9 mouse cellular contexts compared by ENCODE assay signal in genomic region chr7:95689161-95689833, GRCm38 (mm10).
DNase-seq lines count a peak whose midpoint lies in the region; ATAC-seq lines count a peak whose summit lies in the region.
"Had no signal": no experiment of that assay in that cellular context is flagged by ENCODE, and none has a peak within 500 bp of the region (broad histone marks: within the 10 kb centered on the region; RNA-seq: fewer than 3 reads in every experiment).

No protein-coding gene starts in this region.

- 55% methylated on average over 7 of the region's 7 CpGs for WGBS in liver, embryonic 11.5 days
- 18% methylated on average over 7 of the region's 7 CpGs for WGBS in forebrain, embryonic 10.5 days
- 50% methylated on average over 7 of the region's 7 CpGs for WGBS in limb, embryonic 11.5 days
- 30% methylated on average over 7 of the region's 7 CpGs for WGBS in stomach, embryonic 14.5 days

- ATAC-seq in liver, embryonic 11.5 days (replicated peaks; ENCODE audit: low FRiP score), result no peak
- ATAC-seq in limb, embryonic 11.5 days (ENCODE audit: insufficient number of reproducible peaks, low FRiP score, low TSS enrichment, low read depth), result no peak
- ATAC-seq in stomach, embryonic 14.5 days (ENCODE audit: insufficient number of reproducible peaks, insufficient read depth, low FRiP score, low read depth), result no peak

- H3K36me3 ChIP-seq in liver, embryonic 11.5 days (ENCODE audit: control insufficient read depth, insufficient read depth, low read length), result no peaks in the 10 kb centered on the region
- no peaks in the 10 kb centered on the region for H3K36me3 ChIP-seq in forebrain, embryonic 10.5 days (replicated peaks)
- H3K36me3 ChIP-seq in limb, embryonic 11.5 days (ENCODE audit: control insufficient read depth, insufficient read depth, low read length), result no peaks in the 10 kb centered on the region
- no peaks in the 10 kb centered on the region for H3K36me3 ChIP-seq in stomach, embryonic 14.5 days (ENCODE audit: control insufficient read depth, insufficient read depth, low read length)

- H3K4me2 ChIP-seq in liver, embryonic 11.5 days, result peak overlapping the region; percentile 39; the same call in 1 of the 2 replicates
- 0 out of 2 replicates have a peak overlapping the region, but pooled peaks have one; percentile 7 for H3K4me2 ChIP-seq in limb, embryonic 11.5 days (ENCODE audit: low read depth, severe bottlenecking)
- H3K4me2 ChIP-seq in stomach, embryonic 14.5 days (replicated peaks; ENCODE audit: low read depth, low read length), result peak overlapping the region; percentile 31

- DNase-seq in liver, embryonic 11.5 days (ENCODE audit: low spot score), result no peak
- DNase-seq in liver, result no peak
- DNase-seq in forebrain, embryonic 10.5 days (ENCODE audit: extremely low spot score, low spot score), result no peak
- no peak for DNase-seq in limb, embryonic 11.5 days (ENCODE audit: low spot score)
- DNase-seq in right cerebral cortex, postnatal 36 days (ENCODE audit: low spot score in 2 of 2), result no peak
- no peak for DNase-seq in thymus, postnatal 36 days
- no peak for DNase-seq in kidney, adult 8-10 months
- DNase-seq: cerebellum, adult 11-12 months had no signal

- no peaks in the 10 kb centered on the region for H3K9me3 ChIP-seq in liver, embryonic 11.5 days (ENCODE audit: control insufficient read depth, low read length)
- H3K9me3 ChIP-seq in forebrain, embryonic 10.5 days, result no peaks in the 10 kb centered on the region
- no peaks in the 10 kb centered on the region for H3K9me3 ChIP-seq in limb, embryonic 11.5 days (ENCODE audit: control insufficient read depth, low read length)
- H3K9me3 ChIP-seq in stomach, embryonic 14.5 days (ENCODE audit: control insufficient read depth, low read depth, low read length), result no peaks in the 10 kb centered on the region

- 0 out of 2 replicates have a peak overlapping the region, but pooled peaks have one; percentile 10 for H3K4me3 ChIP-seq in liver, embryonic 11.5 days (ENCODE audit: low read depth, low read length)
- H3K4me3 ChIP-seq in forebrain, embryonic 10.5 days, result peak overlapping the region; percentile 38
- no peak overlapping the region for H3K4me3 ChIP-seq in limb, embryonic 11.5 days (ENCODE audit: low read depth, low read length)
- peak overlapping the region; percentile 13; the same call in 1 of the 2 replicates for H3K4me3 ChIP-seq in stomach, embryonic 14.5 days (ENCODE audit: low read depth, low read length)

- no peak overlapping the region for H3K9ac ChIP-seq in liver, embryonic 11.5 days (ENCODE audit: low read depth, low read length)
- H3K9ac ChIP-seq in limb, embryonic 11.5 days (ENCODE audit: low read length), result no peak overlapping the region
- no peak overlapping the region for H3K9ac ChIP-seq in stomach, embryonic 14.5 days (replicated peaks; ENCODE audit: low read depth, low read length)

- no peaks in the 10 kb centered on the region for H3K4me1 ChIP-seq in liver, embryonic 11.5 days (replicated peaks; ENCODE audit: control insufficient read depth, insufficient read depth, low read length)
- H3K4me1 ChIP-seq in forebrain, embryonic 10.5 days, result peaks cover 38% of the 10 kb centered on the region
- 0 out of 2 replicates have a peak, but pooled peaks cover 2% of the 10 kb centered on the region for H3K4me1 ChIP-seq in limb, embryonic 11.5 days (ENCODE audit: control insufficient read depth, insufficient read depth, low read length)
- H3K4me1 ChIP-seq in stomach, embryonic 14.5 days (ENCODE audit: control insufficient read depth, insufficient read depth, low read length), result 0 out of 2 replicates have a peak, but pooled peaks cover 5% of the 10 kb centered on the region

- H3K27ac ChIP-seq in liver, embryonic 11.5 days (ENCODE audit: low read depth, low read length), result no peak overlapping the region
- peak overlapping the region; percentile 65 for H3K27ac ChIP-seq in forebrain, embryonic 10.5 days
- no peak overlapping the region for H3K27ac ChIP-seq in limb, embryonic 11.5 days (replicated peaks; ENCODE audit: low read depth, low read length)
- no peak overlapping the region for H3K27ac ChIP-seq in stomach, embryonic 14.5 days (ENCODE audit: low read length)

- no peaks in the 10 kb centered on the region for H3K27me3 ChIP-seq in liver, embryonic 11.5 days (replicated peaks; ENCODE audit: control insufficient read depth, insufficient read depth, low read length)
- H3K27me3 ChIP-seq in forebrain, embryonic 10.5 days (ENCODE audit: poor library complexity, severe bottlenecking), result peaks cover 98% of the 10 kb centered on the region
- no peaks in the 10 kb centered on the region for H3K27me3 ChIP-seq in limb, embryonic 11.5 days (ENCODE audit: control insufficient read depth, insufficient read depth, low read length)
- no peaks in the 10 kb centered on the region for H3K27me3 ChIP-seq in stomach, embryonic 14.5 days (ENCODE audit: control insufficient read depth, insufficient read depth, low read length)
